Mouse (Mus musculus): ENCODE measurements around the gene Proca1. TPM values are rescaled to one million over a fixed set of nuclear protein-coding genes. Genes with fewer than 3 reads are reported as not detected.
"Not testable (repeated sequence)": the region's sequence is repeated elsewhere in the genome, so short reads cannot be mapped to it uniquely, and the experiment has no call there.

The Proca1 gene
- polyA plus RNA-seq, 1 experiment from 2014 or later: 2.9 TPM

DNA sequence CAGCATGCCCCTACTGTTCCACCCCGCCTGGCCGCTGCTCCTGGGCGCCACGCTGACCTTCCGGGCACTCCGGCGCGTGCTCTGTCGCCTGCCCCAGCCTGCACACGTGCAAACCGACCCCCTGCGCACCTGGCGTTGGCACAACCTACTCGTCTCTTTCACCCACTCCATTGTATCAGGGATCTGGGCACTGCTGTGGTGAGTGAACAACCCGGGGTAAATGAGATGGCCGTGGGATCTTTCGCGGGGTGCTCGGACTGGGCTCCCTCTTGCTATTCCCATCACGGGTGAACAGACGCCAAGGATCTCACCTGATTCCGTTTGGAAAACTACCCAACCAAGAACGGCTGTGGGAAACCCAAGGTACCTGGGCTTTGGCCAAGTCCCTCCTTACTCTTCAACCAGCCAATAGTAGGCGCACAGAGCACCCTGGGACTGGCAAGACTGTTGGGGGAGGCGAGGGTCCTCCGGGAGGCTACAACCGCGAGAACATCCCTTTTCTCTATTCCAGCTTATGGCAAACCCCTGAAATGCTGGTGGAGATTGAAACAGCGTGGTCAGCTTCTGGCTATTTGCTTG, 14.2 kb upstream of the Proca1 start:
- Histone ChIP-seq H3K4me1 (peaks cover 58% of the 10 kb centered on the region), H3K27ac (peak overlapping the region; percentile 94), H3K9me3 (no peaks in the 10 kb centered on the region), H3K4me3 (peak overlapping the region; percentile 76), H3K36me3 (peaks cover 31% of the 10 kb centered on the region), H3K27me3 (ENCODE audit: insufficient read depth, poor library complexity, severe bottlenecking) (no peaks in the 10 kb centered on the region)
- DNase-seq (ENCODE audit: low spot score): peak; percentile 89
- 1% methylated on average over 29 of the region's 29 CpGs for WGBS

GRCm38 (mm10) chr11:78179438-78179999, 13.7 kb upstream of the Proca1 start:
- Histone ChIP-seq H3K27me3 (ENCODE audit: insufficient read depth, poor library complexity, severe bottlenecking) (no peaks in the 10 kb centered on the region), H3K4me3 (peak overlapping the region; percentile 76), H3K9me3 (no peaks in the 10 kb centered on the region), H3K27ac (peak overlapping the region; percentile 94), H3K4me1 (peaks cover 59% of the 10 kb centered on the region), H3K36me3 (peaks cover 31% of the 10 kb centered on the region)
- 25% methylated on average over 8 of the region's 8 CpGs for WGBS
- DNase-seq (ENCODE audit: low spot score): no peak

- WGBS: 62% methylated on average over 6 of the region's 6 CpGs
- no peak for DNase-seq (ENCODE audit: low spot score)
These were observed 13.0 kb upstream of the Proca1 start for GRCm38 (mm10) chr11:78180081-78180761.

DNA sequence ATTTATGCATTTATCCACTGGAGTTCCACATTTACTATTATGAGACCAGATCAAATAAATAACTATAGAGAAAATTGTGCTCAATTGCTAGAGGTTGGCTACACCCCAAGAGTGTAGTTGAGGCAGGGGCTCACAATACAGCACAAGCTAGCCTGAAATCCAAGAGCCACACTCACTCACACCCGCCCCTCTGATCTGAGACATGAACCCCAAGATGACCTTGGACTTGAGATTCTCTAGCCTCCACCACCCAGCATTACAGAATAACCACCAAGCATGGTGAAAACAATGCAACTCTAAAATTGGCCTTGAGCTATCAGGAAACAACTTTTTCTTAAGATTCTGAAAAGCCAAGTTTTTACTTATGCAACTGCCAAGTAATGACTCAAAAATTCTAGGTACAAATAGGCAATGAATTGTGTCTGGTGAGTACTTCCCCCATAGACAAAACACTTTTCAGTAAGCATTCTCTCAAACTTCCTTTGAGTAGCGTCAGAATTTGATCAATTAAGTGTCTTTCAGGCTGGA, 11.3 kb upstream of the Proca1 start:
- H3K27ac ChIP-seq: 0 out of 2 replicates have a peak overlapping the region, but pooled peaks have one; percentile 22
- peak overlapping the region; percentile 92 for H3K4me3 ChIP-seq
- peaks cover 31% of the 10 kb centered on the region for H3K36me3 ChIP-seq
- H3K4me1 ChIP-seq: peaks cover 52% of the 10 kb centered on the region
- no peaks in the 10 kb centered on the region for H3K9me3 ChIP-seq
- H3K27me3 ChIP-seq (ENCODE audit: insufficient read depth, poor library complexity, severe bottlenecking): no peaks in the 10 kb centered on the region
- WGBS: 41% methylated on average over 2 of the region's 2 CpGs
- DNase-seq (ENCODE audit: low spot score): no peak

More at GRCm38 (mm10) chr11:78180081-78180761, 13.0 kb upstream of the Proca1 start:
- H3K4me1 ChIP-seq: peaks cover 57% of the 10 kb centered on the region
- H3K9me3 ChIP-seq: no peaks in the 10 kb centered on the region
- peaks cover 31% of the 10 kb centered on the region for H3K36me3 ChIP-seq
- H3K27ac ChIP-seq: no peak overlapping the region
- H3K27me3 ChIP-seq (ENCODE audit: insufficient read depth, poor library complexity, severe bottlenecking): no peaks in the 10 kb centered on the region
- H3K4me3 ChIP-seq: peak overlapping the region; percentile 76

DNA sequence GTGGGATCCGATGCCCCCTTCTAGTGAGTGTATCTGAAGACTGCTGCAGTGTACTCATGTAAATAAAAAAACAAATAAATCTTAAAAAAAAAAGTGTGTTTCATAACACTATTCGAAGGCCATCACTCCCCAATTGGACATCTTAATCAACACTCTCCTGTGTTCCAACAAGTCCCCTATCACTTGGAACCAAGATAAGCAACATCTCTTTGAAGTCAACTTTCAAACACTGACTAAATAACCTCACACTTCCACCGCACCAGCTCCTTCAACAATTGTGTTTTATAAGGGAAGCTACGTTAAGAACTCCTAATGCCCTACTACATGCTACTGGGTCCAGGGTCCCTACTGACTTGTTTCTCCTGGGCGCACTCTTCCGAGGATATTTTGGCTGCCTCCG, 10.7 kb upstream of the Proca1 start:
- Histone ChIP-seq H3K9me3 (no peaks in the 10 kb centered on the region), H3K27me3 (ENCODE audit: insufficient read depth, poor library complexity, severe bottlenecking) (no peaks in the 10 kb centered on the region), H3K27ac (peak overlapping the region; percentile 96), H3K36me3 (peaks cover 31% of the 10 kb centered on the region), H3K4me3 (peak overlapping the region; percentile 92), H3K4me1 (peaks cover 51% of the 10 kb centered on the region)
- 3% methylated on average over 7 of the region's 7 CpGs for WGBS
- no peak for DNase-seq (ENCODE audit: low spot score)

DNA sequence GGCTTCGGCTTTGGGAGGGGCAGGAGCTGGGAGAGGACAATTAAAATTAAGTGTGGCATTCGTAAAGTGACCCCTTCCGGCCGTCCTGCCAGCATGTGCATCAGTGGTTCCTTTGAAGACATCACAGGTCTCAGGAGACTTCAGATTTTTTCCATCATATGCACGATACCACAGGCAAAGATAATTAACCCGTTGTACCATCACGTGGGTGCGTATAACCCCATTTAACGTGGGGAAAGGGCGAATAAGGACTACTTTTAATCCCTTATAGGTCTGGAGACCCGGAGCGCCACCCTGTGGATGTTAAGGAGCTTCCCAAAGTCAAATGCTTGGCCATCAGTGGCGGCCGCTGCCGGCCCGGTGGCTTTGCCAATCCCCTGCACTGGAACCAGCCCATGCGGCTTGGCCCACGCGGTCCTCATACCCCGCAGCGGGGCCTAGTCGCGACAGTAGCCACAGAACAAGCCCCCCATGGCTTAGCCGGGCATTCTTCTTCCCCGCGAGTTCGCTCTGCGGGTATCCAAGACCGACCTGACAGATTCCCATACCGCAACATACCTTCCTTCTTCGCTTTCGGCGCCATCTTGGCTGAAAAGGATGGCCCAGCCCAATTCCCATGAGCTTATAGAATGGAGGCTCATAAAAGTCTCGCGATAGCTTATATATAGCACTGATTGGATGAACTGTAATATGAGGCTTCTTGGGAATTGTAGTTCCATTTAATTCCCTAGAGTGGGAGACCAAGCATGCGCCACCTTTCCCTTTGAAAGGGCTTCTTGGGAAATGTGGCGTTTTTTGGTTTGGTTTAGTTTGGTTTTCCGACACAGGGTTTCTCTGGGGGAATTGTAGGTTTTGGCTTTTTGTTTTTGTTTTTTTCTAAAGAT, 10.0 kb upstream of the Proca1 start, which contains the start of gene Rpl23a:
Gene Rpl23a (minus strand): TSS at position 624 of the 884 bp plus-strand sequence.
- Histone ChIP-seq H3K27me3 (ENCODE audit: insufficient read depth, poor library complexity, severe bottlenecking) (no peaks in the 10 kb centered on the region), H3K4me1 (peaks cover 49% of the 10 kb centered on the region), H3K9me3 (no peaks in the 10 kb centered on the region), H3K4me3 (peak within 1 kb of the TSS; percentile 92), H3K36me3 (peaks cover 31% of the 10 kb centered on the region), H3K27ac (peak within 1 kb of the TSS; percentile 96)
- DNase-seq (ENCODE audit: low spot score): peak; percentile 94
- under 1% methylated on average over 38 of the region's 38 CpGs for WGBS

GRCm38 (mm10) chr11:78183884-78184514, 9.2 kb upstream of the Proca1 start:
- peaks cover 31% of the 10 kb centered on the region for H3K36me3 ChIP-seq
- 43% methylated on average over 10 of the region's 10 CpGs for WGBS
- no peaks in the 10 kb centered on the region for H3K9me3 ChIP-seq
- H3K27ac ChIP-seq: peak overlapping the region; percentile 96
- H3K4me3 ChIP-seq: peak overlapping the region; percentile 92
- H3K4me1 ChIP-seq: peaks cover 48% of the 10 kb centered on the region
- DNase-seq (ENCODE audit: low spot score): no peak
- no peaks in the 10 kb centered on the region for H3K27me3 ChIP-seq (ENCODE audit: insufficient read depth, poor library complexity, severe bottlenecking)

DNA sequence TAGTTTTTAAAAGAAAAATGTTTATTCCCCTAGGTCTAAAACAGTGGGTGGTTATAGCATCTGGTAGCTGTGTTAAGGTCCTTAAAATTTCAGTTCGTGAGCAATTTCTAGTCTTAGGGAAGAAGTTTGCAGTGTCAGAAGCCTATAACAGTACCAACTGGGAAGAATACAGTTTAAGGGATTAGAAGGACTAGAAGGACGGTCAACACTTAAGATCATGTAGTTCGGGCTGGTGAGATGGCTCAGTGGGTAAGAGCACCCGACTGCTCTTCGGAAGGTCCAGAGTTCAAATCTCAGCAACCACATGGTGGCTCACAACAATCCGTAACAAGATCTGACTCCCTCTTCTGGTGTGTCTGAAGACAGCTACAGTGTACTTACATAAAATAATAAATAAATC, 8.5 kb upstream of the Proca1 start:
- H3K27me3 ChIP-seq (ENCODE audit: insufficient read depth, poor library complexity, severe bottlenecking); H3K9me3 ChIP-seq; DNase-seq (ENCODE audit: low spot score); H3K27ac ChIP-seq: not testable (repeated sequence)
- WGBS: 94% methylated on average over 6 of the region's 6 CpGs
- Histone ChIP-seq H3K36me3 (peaks cover 26% of the 10 kb centered on the region), H3K4me1 (peaks cover 49% of the 10 kb centered on the region), H3K4me3 (0 out of 2 replicates have a peak overlapping the region, but pooled peaks have one; percentile 92)

DNA sequence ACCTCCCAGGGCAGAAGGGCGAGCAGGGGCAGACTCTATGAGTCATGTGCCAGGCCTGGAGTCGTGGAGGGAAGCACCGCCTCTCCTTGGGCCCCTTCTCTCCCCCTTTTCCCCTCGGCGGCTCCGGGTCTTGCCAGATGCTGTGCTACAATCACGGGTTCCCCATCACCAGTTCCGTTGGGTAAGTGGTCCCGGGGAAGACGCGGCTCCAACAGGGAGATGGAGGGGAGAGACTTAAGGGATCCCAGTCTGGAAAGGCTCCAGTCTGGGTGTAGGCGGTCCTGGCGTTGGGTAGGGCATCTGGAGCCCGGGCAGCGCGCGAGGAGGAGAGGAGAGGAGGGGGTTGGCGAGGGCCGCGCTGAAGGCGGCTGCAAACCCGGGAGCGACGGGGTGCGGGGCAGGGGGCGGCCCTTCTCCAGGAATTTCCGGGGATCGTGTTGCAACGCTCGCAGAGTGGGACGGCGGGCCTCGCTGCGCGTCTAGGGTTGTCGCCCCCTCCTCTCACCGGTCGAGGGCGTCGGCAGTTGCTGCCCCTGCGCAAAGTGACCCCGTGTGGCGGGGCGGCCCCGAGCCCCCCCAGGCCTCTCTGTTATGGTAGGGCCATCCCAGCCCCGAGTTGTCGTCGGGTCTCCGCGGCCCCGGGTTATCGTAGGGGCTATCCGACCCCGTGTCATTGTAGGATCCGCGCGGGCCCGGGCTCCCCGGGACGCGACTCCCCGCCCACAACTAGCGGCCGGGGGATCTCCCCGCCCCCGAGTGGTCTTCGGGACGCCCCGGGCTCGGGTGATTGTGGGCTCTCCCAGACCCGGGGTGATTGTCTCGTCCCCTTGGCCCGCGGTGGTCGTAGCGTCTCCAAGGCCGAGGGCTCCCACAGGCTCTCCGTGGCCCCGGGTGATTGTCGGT, 4.6 kb upstream of the Proca1 start, which contains the start of gene Rab34:
Gene Rab34 (plus strand): TSS at position 100 of the 903 bp plus-strand sequence.
- H3K36me3 ChIP-seq: peaks cover 29% of the 10 kb centered on the region
- H3K27ac ChIP-seq: peak within 1 kb of the TSS; percentile 99
- H3K9me3 ChIP-seq: no peaks in the 10 kb centered on the region
- WGBS: under 1% methylated on average over 79 of the region's 80 CpGs
- DNase-seq (ENCODE audit: low spot score): peak; percentile 92
- H3K27me3 ChIP-seq (ENCODE audit: insufficient read depth, poor library complexity, severe bottlenecking): no peaks in the 10 kb centered on the region
- peak within 1 kb of the TSS; percentile 87 for H3K4me3 ChIP-seq
- H3K4me1 ChIP-seq: peaks cover 28% of the 10 kb centered on the region

DNA sequence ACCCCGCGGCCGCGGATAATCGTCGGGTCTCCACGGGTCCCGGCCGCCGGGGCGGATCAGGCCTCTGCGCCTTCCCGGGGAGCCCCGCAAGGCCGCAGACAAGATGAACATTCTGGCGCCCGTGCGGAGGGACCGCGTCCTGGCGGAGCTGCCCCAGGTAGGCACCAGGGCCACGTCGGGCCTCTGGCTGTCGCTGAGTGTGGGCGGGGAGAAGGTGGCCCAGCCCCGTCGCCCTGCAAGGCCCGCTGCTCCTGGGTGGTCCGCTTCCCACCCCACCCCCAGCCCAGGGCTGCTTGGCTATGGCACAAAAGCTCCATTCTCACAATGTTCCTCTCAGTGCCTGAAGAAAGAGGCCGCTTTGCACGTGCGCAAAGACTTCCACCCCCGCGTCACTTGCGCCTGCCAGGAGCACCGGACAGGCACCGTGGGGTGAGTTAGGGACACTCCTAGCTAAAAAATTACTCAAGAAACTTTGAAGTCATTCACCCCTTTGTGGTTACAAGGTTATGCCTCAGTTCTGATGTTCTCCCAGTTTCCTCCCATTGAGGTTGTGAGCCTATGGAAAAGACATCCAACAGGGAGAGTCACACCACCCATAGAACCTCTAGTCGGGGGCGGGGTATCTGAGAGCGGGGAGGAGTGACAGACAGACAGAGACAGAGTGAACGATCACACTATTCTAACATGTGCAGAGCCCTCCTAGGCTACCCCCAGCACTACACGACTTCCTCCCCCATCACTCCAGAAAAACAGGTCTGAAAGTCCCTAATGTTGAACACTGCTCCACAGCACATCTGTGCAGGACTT, 3.8 kb upstream of the Proca1 start:
- Histone ChIP-seq H3K27ac (peak overlapping the region; percentile 99), H3K36me3 (peaks cover 29% of the 10 kb centered on the region), H3K4me1 (peaks cover 26% of the 10 kb centered on the region), H3K27me3 (ENCODE audit: insufficient read depth, poor library complexity, severe bottlenecking) (no peaks in the 10 kb centered on the region), H3K4me3 (peak overlapping the region; percentile 87), H3K9me3 (no peaks in the 10 kb centered on the region)
- peak; percentile 91 for DNase-seq (ENCODE audit: low spot score)
- WGBS: under 1% methylated on average over 42 of the region's 42 CpGs

DNA sequence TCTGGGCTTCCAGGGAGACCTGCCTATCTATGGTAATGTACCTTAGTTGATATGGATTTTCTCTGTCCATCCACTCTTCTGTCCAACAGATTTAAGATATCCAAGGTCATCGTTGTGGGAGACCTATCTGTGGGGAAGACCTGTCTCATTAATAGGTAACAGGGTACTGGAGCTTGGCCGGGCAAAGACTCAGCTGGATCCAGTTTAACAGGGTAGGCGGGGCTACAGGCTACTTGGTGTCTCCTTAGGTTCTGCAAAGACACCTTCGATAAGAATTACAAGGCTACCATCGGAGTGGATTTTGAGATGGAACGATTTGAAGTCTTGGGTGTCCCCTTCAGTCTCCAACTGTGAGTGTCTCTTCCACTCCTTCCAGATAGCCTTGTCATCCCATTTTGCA, 3.2 kb upstream of the Proca1 start:
- Histone ChIP-seq H3K4me3 (peak overlapping the region; percentile 87), H3K9me3 (no peaks in the 10 kb centered on the region), H3K36me3 (peaks cover 29% of the 10 kb centered on the region), H3K27ac (peak overlapping the region; percentile 99), H3K27me3 (ENCODE audit: insufficient read depth, poor library complexity, severe bottlenecking) (no peaks in the 10 kb centered on the region), H3K4me1 (peaks cover 32% of the 10 kb centered on the region)
- no peak for DNase-seq (ENCODE audit: low spot score)
- WGBS: 72% methylated on average over 6 of the region's 6 CpGs

Data from heart, embryonic 10.5 days (tissue).